Mouse (Mus musculus) adrenal gland, adult 2 months (tissue): ENCODE data around the gene Ttll8. TPM values are rescaled to one million over a fixed set of nuclear protein-coding genes. Genes with fewer than 3 reads are reported as not detected.

ENCODE experiments used
- DNase-seq: peaks from one replicate; pipeline ENCODE4 v3.0.0; 2021
- polyA plus RNA-seq: library from polyadenylated mRNA; depleted of rRNA; stranded (reverse); fragments of >200 nt; gene quantifications from 2 replicates; pipeline ENCODE4 v1.2.3, GENCODE M21; 2012
- total RNA-seq, 2 experiments: library from RNA; stranded (reverse); gene quantifications; 2 replicates each; pipeline ENCODE4 v1.2.3; 2021

Gene Ttll8
- total and polyA plus RNA-seq, 3 experiments: 0.17 TPM; not detected in 2

- DNase-seq: peak; percentile 81
These were observed 32.9 kb downstream of the Ttll8 start for GRCm38 (mm10) chr15:88921131-88921991.

- DNase-seq: no peak
These were observed 34.2 kb downstream of the Ttll8 start for GRCm38 (mm10) chr15:88920065-88920464.

- DNase-seq: peak; percentile 95
These were observed 34.9 kb downstream of the Ttll8 start for GRCm38 (mm10) chr15:88919328-88919727.

- no peak for DNase-seq
These were observed 37.1 kb downstream of the Ttll8 start for GRCm38 (mm10) chr15:88917126-88917525.

GRCm38 (mm10) chr15:88916366-88916765, 37.9 kb downstream of the Ttll8 start:
- DNase-seq: no peak

- DNase-seq: no peak
These were observed 39.2 kb downstream of the Ttll8 start for GRCm38 (mm10) chr15:88915046-88915445.

- DNase-seq: no peak
These were observed 47.9 kb downstream of the Ttll8 start for GRCm38 (mm10) chr15:88906347-88906746.

GRCm38 (mm10) chr15:88904056-88904811, 50.0 kb downstream of the Ttll8 start:
- DNase-seq: no peak

GRCm38 (mm10) chr15:88903086-88903485, 51.1 kb downstream of the Ttll8 start:
- no peak for DNase-seq

- peak; percentile 81 for DNase-seq
These were observed 51.9 kb downstream of the Ttll8 start for GRCm38 (mm10) chr15:88902200-88902875.

GRCm38 (mm10) chr15:88896341-88896980, 57.8 kb downstream of the Ttll8 start:
- DNase-seq: no peak

GRCm38 (mm10) chr15:88895891-88896290, 58.3 kb downstream of the Ttll8 start:
- DNase-seq: no peak

- DNase-seq: no peak
These were observed 59.1 kb downstream of the Ttll8 start for GRCm38 (mm10) chr15:88895119-88895518.

GRCm38 (mm10) chr15:88892876-88893275, 61.3 kb downstream of the Ttll8 start:
- no peak for DNase-seq

GRCm38 (mm10) chr15:88892252-88892651, 62.0 kb downstream of the Ttll8 start:
- peak; percentile 52 for DNase-seq

- no peak for DNase-seq
These were observed 62.6 kb downstream of the Ttll8 start for GRCm38 (mm10) chr15:88891676-88892040.

- peak; percentile 91 for DNase-seq
These were observed 63.2 kb downstream of the Ttll8 start for GRCm38 (mm10) chr15:88890751-88891675.

GRCm38 (mm10) chr15:88889994-88890393, 64.2 kb downstream of the Ttll8 start:
- DNase-seq: no peak

GRCm38 (mm10) chr15:88889032-88889431, 65.2 kb downstream of the Ttll8 start:
- no peak for DNase-seq

GRCm38 (mm10) chr15:88885376-88885775, 68.8 kb downstream of the Ttll8 start:
- DNase-seq: no peak

- DNase-seq: no peak
These were observed 70.9 kb downstream of the Ttll8 start for GRCm38 (mm10) chr15:88883342-88883741.
